Mouse (Mus musculus): ENCODE results near the gene Pgam2. TPM values are rescaled to one million over a fixed set of nuclear protein-coding genes. Genes with fewer than 3 reads are reported as not detected.

The Pgam2 gene
- total and polyA plus RNA-seq, 3 experiments, result 743 to 1,176 (median 848) TPM

DNA sequence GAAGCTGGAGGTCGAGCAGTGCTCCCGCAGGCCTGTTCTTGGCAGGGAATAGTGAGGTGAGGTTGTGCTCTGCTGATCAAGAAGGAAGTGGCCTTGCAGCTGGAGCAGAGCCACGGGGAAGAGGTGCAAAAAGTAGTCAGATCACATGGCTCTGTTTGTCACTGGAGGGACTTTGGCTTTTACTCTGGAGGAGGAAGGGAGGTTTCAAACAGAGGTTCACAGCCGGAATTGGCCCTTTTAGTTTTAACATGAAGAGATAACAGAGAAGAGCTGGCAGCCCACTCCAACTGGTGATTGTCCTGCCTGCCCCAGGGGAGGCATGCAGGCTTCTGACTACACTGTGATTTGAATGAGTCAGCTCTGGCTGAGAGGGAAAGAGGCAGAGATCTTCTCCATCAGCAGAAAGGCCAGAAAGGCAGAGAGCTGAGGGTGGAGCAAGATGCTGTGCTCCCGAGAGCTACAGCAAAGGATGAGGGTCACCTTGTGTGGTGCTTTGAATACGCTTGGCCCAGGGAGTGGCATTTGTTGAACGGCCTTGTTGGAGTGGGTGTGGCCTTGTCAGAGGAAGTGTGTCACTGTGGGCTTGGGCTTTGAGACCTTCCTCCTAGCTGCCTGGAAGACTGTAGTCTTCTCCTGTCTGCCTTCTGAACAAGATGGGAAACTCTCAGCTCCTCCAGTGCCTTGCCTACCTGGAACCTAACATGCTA is 43.3 kb upstream of the Pgam2 start:
- Histone ChIP-seq H3K27ac (peak overlapping the region; percentile 68), H3K79me2 (replicated peaks; ENCODE audit: control insufficient read depth, insufficient read depth, low read length) (no peaks in the 10 kb centered on the region), H3K4me1 (ENCODE audit: control insufficient read depth, insufficient read depth, low read length) (peaks cover 5% of the 10 kb centered on the region), H3K36me3 (ENCODE audit: control insufficient read depth, insufficient read depth, low read length) (no peaks in the 10 kb centered on the region), H3K27me3 (ENCODE audit: control insufficient read depth, insufficient read depth, low read length) (no peaks in the 10 kb centered on the region), H3K4me3 (no peak overlapping the region), H3K9ac (ENCODE audit: low read depth, low read length) (no peak overlapping the region)
- TF ChIP-seq EP300 (IDR thresholded peaks at IDR 0.05; ENCODE audit: insufficient read depth, low read depth, low read length) (0 out of 2 replicates have a peak, but pooled peaks have one; percentile 23), POLR2A (IDR thresholded peaks at IDR 0.05; ENCODE audit: insufficient read depth, low read depth, low read length) (no peak), CTCF (IDR thresholded peaks at IDR 0.05) (no peak)
- intact Hi-C loops (cut with DNase I), result no loop called here
- DNase-seq, result peak; percentile 57 to 80
- 15% methylated on average over 7 of the region's 7 CpGs for WGBS

DNA sequence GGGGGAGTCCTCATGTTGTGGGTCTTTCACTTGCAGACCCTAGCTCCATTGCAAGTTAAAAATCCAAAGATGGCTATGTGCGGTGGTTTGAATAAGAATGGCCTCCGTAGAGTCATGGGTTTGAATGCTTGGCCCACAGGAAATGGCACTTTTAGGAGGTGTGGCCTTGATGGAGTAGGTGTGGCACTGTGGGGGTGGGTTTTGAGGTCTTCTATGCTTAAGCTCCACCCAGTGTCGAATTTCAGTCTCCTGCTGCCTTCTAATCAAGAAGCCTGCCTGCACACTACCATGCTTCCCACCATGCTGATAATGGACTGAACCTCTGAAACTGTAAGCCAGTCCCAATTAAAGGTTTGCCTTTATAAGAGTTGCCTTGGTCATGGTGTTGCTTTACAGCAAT is 39.6 kb upstream of the Pgam2 start:
- Histone ChIP-seq H3K4me3 (no peak overlapping the region), H3K36me3 (ENCODE audit: control insufficient read depth, insufficient read depth, low read length) (no peaks in the 10 kb centered on the region), H3K27ac (no peak overlapping the region), H3K9ac (ENCODE audit: low read depth, low read length) (no peak overlapping the region), H3K4me1 (ENCODE audit: control insufficient read depth, insufficient read depth, low read length) (peaks cover 5% of the 10 kb centered on the region), H3K79me2 (replicated peaks; ENCODE audit: control insufficient read depth, insufficient read depth, low read length) (no peaks in the 10 kb centered on the region), H3K27me3 (ENCODE audit: control insufficient read depth, insufficient read depth, low read length) (no peaks in the 10 kb centered on the region)
- 74% methylated on average over 3 of the region's 3 CpGs for WGBS
- intact Hi-C loops (cut with DNase I), result no loop called here
- no peak for TF ChIP-seq CTCF (IDR thresholded peaks at IDR 0.05)
- TF ChIP-seq EP300 (IDR thresholded peaks at IDR 0.05; ENCODE audit: insufficient read depth, low read depth, low read length), result no peak
- no peak for TF ChIP-seq POLR2A (IDR thresholded peaks at IDR 0.05; ENCODE audit: insufficient read depth, low read depth, low read length)
- no peak for DNase-seq

DNA sequence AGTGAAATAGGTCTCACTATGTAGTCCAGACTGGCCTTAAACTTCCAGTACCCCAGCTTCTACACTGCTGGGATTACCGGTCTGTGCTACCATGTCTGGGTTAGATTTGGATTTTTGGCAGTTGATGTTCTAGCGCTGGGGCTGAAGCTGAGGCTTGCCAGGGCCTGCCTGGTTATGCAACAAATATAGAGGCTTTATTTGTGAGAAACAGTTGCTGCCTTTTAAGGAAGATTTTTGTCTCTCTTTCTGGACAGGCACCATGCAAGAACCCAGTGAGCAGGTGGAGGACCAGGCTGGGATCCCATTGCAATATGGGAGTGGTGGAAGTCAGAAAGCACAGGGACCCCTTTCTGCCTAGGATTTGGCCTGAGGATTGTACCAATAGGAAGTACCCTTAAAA is 38.2 kb upstream of the Pgam2 start:
- no peak overlapping the region for H3K4me3 ChIP-seq
- H3K27ac ChIP-seq, result no peak overlapping the region
- no peaks in the 10 kb centered on the region for H3K79me2 ChIP-seq (replicated peaks; ENCODE audit: control insufficient read depth, insufficient read depth, low read length)
- intact Hi-C loops (cut with DNase I), result no loop called here
- H3K36me3 ChIP-seq (ENCODE audit: control insufficient read depth, insufficient read depth, low read length), result no peaks in the 10 kb centered on the region
- no peak overlapping the region for H3K9ac ChIP-seq (ENCODE audit: low read depth, low read length)
- TF ChIP-seq EP300 (IDR thresholded peaks at IDR 0.05; ENCODE audit: insufficient read depth, low read depth, low read length) (no peak), POLR2A (IDR thresholded peaks at IDR 0.05; ENCODE audit: insufficient read depth, low read depth, low read length) (no peak), CTCF (IDR thresholded peaks at IDR 0.05) (no peak)
- 89% methylated on average over 2 of the region's 2 CpGs for WGBS
- DNase-seq, result no peak
- H3K27me3 ChIP-seq (ENCODE audit: control insufficient read depth, insufficient read depth, low read length), result no peaks in the 10 kb centered on the region
- H3K4me1 ChIP-seq (ENCODE audit: control insufficient read depth, insufficient read depth, low read length), result peaks cover 3% of the 10 kb centered on the region

DNA sequence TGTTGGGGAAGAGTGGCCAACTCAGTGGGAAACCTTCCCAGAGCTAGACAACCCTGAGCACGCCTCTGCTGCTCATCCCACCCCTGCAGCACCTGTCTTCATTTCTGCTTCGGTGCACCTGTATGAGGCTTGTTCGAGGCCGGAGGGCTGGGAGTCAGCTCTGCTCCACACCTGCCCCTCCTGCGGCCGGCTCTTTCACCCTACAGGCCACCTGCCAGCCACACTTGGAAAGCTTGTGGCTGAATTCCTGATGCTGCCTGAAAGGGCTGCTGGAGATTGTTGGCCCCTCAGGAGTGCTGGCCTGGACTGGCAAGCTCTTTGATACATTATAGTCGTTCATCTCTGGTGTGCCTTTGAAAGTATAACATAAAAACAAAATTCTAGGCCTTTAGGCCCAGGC is 36.8 kb upstream of the Pgam2 start:
- intact Hi-C loops (cut with DNase I), result no loop called here
- H3K9ac ChIP-seq (ENCODE audit: low read depth, low read length), result no peak overlapping the region
- H3K36me3 ChIP-seq (ENCODE audit: control insufficient read depth, insufficient read depth, low read length), result no peaks in the 10 kb centered on the region
- H3K27ac ChIP-seq, result no peak overlapping the region
- WGBS, result 82% methylated on average over 7 of the region's 7 CpGs
- peak in 1 of 2 experiments; percentile 13 for DNase-seq
- TF ChIP-seq CTCF (IDR thresholded peaks at IDR 0.05) (no peak), EP300 (IDR thresholded peaks at IDR 0.05; ENCODE audit: insufficient read depth, low read depth, low read length) (no peak), POLR2A (IDR thresholded peaks at IDR 0.05; ENCODE audit: insufficient read depth, low read depth, low read length) (no peak)
- no peaks in the 10 kb centered on the region for H3K27me3 ChIP-seq (ENCODE audit: control insufficient read depth, insufficient read depth, low read length)
- peaks cover 2% of the 10 kb centered on the region; the same call in 1 of the 2 replicates for H3K4me1 ChIP-seq (ENCODE audit: control insufficient read depth, insufficient read depth, low read length)
- no peaks in the 10 kb centered on the region for H3K79me2 ChIP-seq (replicated peaks; ENCODE audit: control insufficient read depth, insufficient read depth, low read length)
- no peak overlapping the region for H3K4me3 ChIP-seq

DNA sequence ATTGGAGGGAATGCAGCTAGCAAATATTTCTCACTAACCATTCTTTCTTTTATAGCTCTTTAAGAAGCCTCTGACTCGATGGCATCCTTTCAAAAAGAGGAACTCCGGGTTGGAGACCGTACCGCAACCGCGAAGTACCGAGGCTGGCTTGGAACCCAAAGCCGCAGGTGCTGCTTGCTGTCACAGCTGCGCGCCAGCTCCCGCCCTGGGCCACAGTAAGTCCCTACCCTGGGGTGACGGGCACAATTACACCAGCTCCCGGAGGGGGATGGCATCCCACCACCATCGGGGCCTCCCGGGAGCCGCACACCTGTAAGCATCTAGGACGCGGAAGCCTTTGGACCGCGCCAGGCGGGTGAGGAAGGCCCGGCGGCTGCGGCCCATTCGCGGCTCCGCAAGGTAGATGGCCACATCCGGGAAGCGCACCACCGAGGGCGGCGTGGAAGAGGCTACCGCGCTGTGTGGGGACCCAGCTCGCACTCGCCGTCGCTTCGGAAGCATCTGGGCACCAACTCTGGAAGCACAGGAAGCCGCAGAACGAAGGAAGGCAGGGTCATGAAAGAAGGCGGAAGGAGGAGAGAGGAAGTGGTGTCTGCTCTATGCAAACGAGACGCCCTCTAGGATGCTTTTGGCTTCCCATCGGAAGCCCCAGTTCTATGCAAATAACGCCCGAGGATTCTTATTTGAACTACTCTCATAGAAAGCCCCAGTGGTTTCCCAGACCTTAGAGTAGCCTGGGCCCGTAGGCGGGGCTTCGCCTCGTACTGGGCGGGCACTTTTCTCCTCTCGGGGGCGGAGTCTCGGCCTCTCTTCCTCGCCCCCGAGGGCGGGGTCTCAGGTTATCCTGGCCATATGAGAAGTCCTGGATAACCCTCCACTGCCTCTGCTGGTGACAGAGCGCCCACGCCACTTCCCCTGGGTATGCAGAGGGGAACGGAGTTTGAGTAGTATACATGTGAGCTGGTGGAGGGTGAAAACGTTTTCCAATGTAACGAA is 34.0 kb upstream of the Pgam2 start, which contains the start of gene Polm:
Gene Polm (minus strand): TSS at position 766 of the 996 bp plus-strand sequence.
- peak; percentile 94 to 95 for DNase-seq
- H3K4me1 ChIP-seq (ENCODE audit: control insufficient read depth, insufficient read depth, low read length), result peaks cover 2% of the 10 kb centered on the region; the same call in 1 of the 2 replicates
- under 1% methylated on average over 63 of the region's 63 CpGs for WGBS
- intact Hi-C loops (cut with DNase I), result loop anchor here (2.0 kb wide), 2 partner anchors 41 to 49 kb away; partner anchors contain the start of genes Dbnl and Pold2
- TF ChIP-seq EP300 (IDR thresholded peaks at IDR 0.05; ENCODE audit: insufficient read depth, low read depth, low read length) (0 out of 2 replicates have a peak, but pooled peaks have one; percentile 16), POLR2A (IDR thresholded peaks at IDR 0.05; ENCODE audit: insufficient read depth, low read depth, low read length) (no peak; the same call in none of the 2 replicates), CTCF (IDR thresholded peaks at IDR 0.05) (peak; percentile 90)
- peak within 1 kb of the TSS; percentile 80 for H3K9ac ChIP-seq (ENCODE audit: low read depth, low read length)
- H3K4me3 ChIP-seq, result peak within 1 kb of the TSS; percentile 74
- no peaks in the 10 kb centered on the region for H3K79me2 ChIP-seq (replicated peaks; ENCODE audit: control insufficient read depth, insufficient read depth, low read length)
- H3K36me3 ChIP-seq (ENCODE audit: control insufficient read depth, insufficient read depth, low read length), result no peaks in the 10 kb centered on the region
- H3K27me3 ChIP-seq (ENCODE audit: control insufficient read depth, insufficient read depth, low read length), result no peaks in the 10 kb centered on the region
- H3K27ac ChIP-seq, result peak within 1 kb of the TSS; percentile 74

Data from heart, adult 2 months (tissue).